ENCODE assay signal across 10 mouse cellular contexts in genomic region chr19:6544712-6545111, GRCm38 (mm10).
"Had no signal": no experiment of that assay in that cellular context is flagged by ENCODE, and none has a peak within 500 bp of the region (broad histone marks: within the 10 kb centered on the region; RNA-seq: fewer than 3 reads in every experiment).

No protein-coding gene starts in this region.

- DNase-seq: kidney, postnatal 10 days; kidney, postnatal 36 days; liver, postnatal 0 days; lung, embryonic 14.5 days; right cerebral cortex, adult 18-20 months; right cerebral cortex, postnatal 14 days; right cerebral cortex, postnatal 4 days; thymus, adult 2 months; thymus, postnatal 14 days; thymus, postnatal 4 days had no signal
